Mouse (Mus musculus) ES-Bruce4 (cell line): ENCODE data around the gene Cdk5rap2.

Source experiments
- CTCF ChIP-seq: IDR thresholded peaks from one replicate; pipeline ENCODE4 v1.8.1; 2011; ENCODE audit warnings: low read depth, low read length
- EP300 ChIP-seq: IDR thresholded peaks from 2 replicates; pipeline ENCODE4 v1.6.1; 2011; ENCODE audit warnings: low read depth, low read length; ENCODE audit not compliant: insufficient read depth

DNA sequence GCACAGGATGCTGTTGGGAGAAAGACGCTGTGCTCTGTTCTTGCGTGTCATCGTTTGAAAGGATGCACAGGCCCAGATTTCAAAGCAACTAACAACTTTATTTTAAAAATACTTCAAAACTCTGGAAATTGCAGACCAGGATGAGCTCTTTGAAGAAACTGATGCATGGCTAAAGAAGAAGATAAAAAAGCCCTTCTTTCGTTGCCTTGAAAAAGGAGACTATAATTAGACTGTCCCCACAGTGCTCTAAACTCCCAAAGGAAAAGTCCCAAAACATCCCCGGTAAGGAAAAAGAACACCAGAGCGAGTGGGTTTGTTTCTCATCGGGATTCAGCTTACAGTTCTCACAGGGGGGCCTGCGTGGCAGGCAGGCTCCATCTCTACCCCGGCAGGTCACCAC is 151.4 kb downstream of the Cdk5rap2 start:
- no peak for TF ChIP-seq CTCF
- no peak for TF ChIP-seq EP300
